Mouse (Mus musculus): Measurements from ENCODE around the gene Pmm1. TPM values are rescaled to one million over a fixed set of nuclear protein-coding genes. Genes with fewer than 3 reads are reported as not detected.

Gene Pmm1
- polyA plus RNA-seq, 1 experiment, result 64.1 TPM

GRCm38 (mm10) chr15:81968447-81968846, 7.7 kb upstream of the Pmm1 start:
- WGBS, result 33% methylated on average over 2 of the region's 2 CpGs
- Histone ChIP-seq H3K36me3 (ENCODE audit: control insufficient read depth, insufficient read depth, low read length) (no peaks in the 10 kb centered on the region), H3K4me3 (ENCODE audit: control insufficient read depth, insufficient read depth, low read length) (no peak overlapping the region), H3K4me1 (replicated peaks; ENCODE audit: control insufficient read depth, insufficient read depth, low read length) (no peaks in the 10 kb centered on the region; the same call in 1 of the 2 replicates), H3K27ac (ENCODE audit: control insufficient read depth, insufficient read depth, low read length) (no peak overlapping the region), H3K27me3 (ENCODE audit: control insufficient read depth, insufficient read depth, low read length) (no peaks in the 10 kb centered on the region)
- DNase-seq, result no peak
- no peak for TF ChIP-seq POLR2A (IDR thresholded peaks at IDR 0.05; ENCODE audit: control insufficient read depth, extremely low read depth, insufficient read depth, low read length, poor library complexity)
- TF ChIP-seq CTCF (IDR thresholded peaks at IDR 0.05; ENCODE audit: borderline replicate concordance, control insufficient read depth, extremely low read depth, insufficient read depth, low read length, poor library complexity), result no peak

GRCm38 (mm10) chr15:81967821-81968220, 7.1 kb upstream of the Pmm1 start:
- DNase-seq, result no peak
- no peaks in the 10 kb centered on the region for H3K27me3 ChIP-seq (ENCODE audit: control insufficient read depth, insufficient read depth, low read length)
- H3K36me3 ChIP-seq (ENCODE audit: control insufficient read depth, insufficient read depth, low read length), result no peaks in the 10 kb centered on the region
- H3K27ac ChIP-seq (ENCODE audit: control insufficient read depth, insufficient read depth, low read length), result no peak overlapping the region
- no peak for TF ChIP-seq CTCF (IDR thresholded peaks at IDR 0.05; ENCODE audit: borderline replicate concordance, control insufficient read depth, extremely low read depth, insufficient read depth, low read length, poor library complexity)
- no peak for TF ChIP-seq POLR2A (IDR thresholded peaks at IDR 0.05; ENCODE audit: control insufficient read depth, extremely low read depth, insufficient read depth, low read length, poor library complexity)
- H3K4me1 ChIP-seq (replicated peaks; ENCODE audit: control insufficient read depth, insufficient read depth, low read length), result no peaks in the 10 kb centered on the region; the same call in 1 of the 2 replicates
- no peak overlapping the region for H3K4me3 ChIP-seq (ENCODE audit: control insufficient read depth, insufficient read depth, low read length)
- 97% methylated on average over 5 of the region's 5 CpGs for WGBS

GRCm38 (mm10) chr15:81966062-81966829, 5.5 kb upstream of the Pmm1 start:
- peaks cover 2% of the 10 kb centered on the region; the same call in 1 of the 2 replicates for H3K4me1 ChIP-seq (replicated peaks; ENCODE audit: control insufficient read depth, insufficient read depth, low read length)
- no peaks in the 10 kb centered on the region for H3K36me3 ChIP-seq (ENCODE audit: control insufficient read depth, insufficient read depth, low read length)
- H3K4me3 ChIP-seq (ENCODE audit: control insufficient read depth, insufficient read depth, low read length), result no peak overlapping the region
- H3K27me3 ChIP-seq (ENCODE audit: control insufficient read depth, insufficient read depth, low read length), result no peaks in the 10 kb centered on the region
- no peak overlapping the region for H3K27ac ChIP-seq (ENCODE audit: control insufficient read depth, insufficient read depth, low read length)
- TF ChIP-seq CTCF (IDR thresholded peaks at IDR 0.05; ENCODE audit: borderline replicate concordance, control insufficient read depth, extremely low read depth, insufficient read depth, low read length, poor library complexity), result no peak
- no peak for TF ChIP-seq POLR2A (IDR thresholded peaks at IDR 0.05; ENCODE audit: control insufficient read depth, extremely low read depth, insufficient read depth, low read length, poor library complexity)
- no peak for DNase-seq
- WGBS, result 94% methylated on average over 14 of the region's 14 CpGs

- DNase-seq, result no peak
- TF ChIP-seq CTCF (IDR thresholded peaks at IDR 0.05; ENCODE audit: borderline replicate concordance, control insufficient read depth, extremely low read depth, insufficient read depth, low read length, poor library complexity), result no peak
- no peak for TF ChIP-seq POLR2A (IDR thresholded peaks at IDR 0.05; ENCODE audit: control insufficient read depth, extremely low read depth, insufficient read depth, low read length, poor library complexity)
- no peak overlapping the region for H3K4me3 ChIP-seq (ENCODE audit: control insufficient read depth, insufficient read depth, low read length)
- H3K27ac ChIP-seq (ENCODE audit: control insufficient read depth, insufficient read depth, low read length), result no peak overlapping the region
- WGBS, result 91% methylated on average over 4 of the region's 4 CpGs
- no peaks in the 10 kb centered on the region for H3K36me3 ChIP-seq (ENCODE audit: control insufficient read depth, insufficient read depth, low read length)
- H3K27me3 ChIP-seq (ENCODE audit: control insufficient read depth, insufficient read depth, low read length), result no peaks in the 10 kb centered on the region
- peaks cover 2% of the 10 kb centered on the region; the same call in 1 of the 2 replicates for H3K4me1 ChIP-seq (replicated peaks; ENCODE audit: control insufficient read depth, insufficient read depth, low read length)
These were observed 4.3 kb upstream of the Pmm1 start for GRCm38 (mm10) chr15:81964980-81965545.

GRCm38 (mm10) chr15:81964262-81964661, 3.5 kb upstream of the Pmm1 start:
- DNase-seq, result no peak
- WGBS, result 72% methylated on average over 1 of the region's 1 CpGs
- Histone ChIP-seq H3K4me1 (replicated peaks; ENCODE audit: control insufficient read depth, insufficient read depth, low read length) (peaks cover 5% of the 10 kb centered on the region; the same call in 1 of the 2 replicates), H3K36me3 (ENCODE audit: control insufficient read depth, insufficient read depth, low read length) (no peaks in the 10 kb centered on the region), H3K27me3 (ENCODE audit: control insufficient read depth, insufficient read depth, low read length) (no peaks in the 10 kb centered on the region), H3K4me3 (ENCODE audit: control insufficient read depth, insufficient read depth, low read length) (no peak overlapping the region), H3K27ac (ENCODE audit: control insufficient read depth, insufficient read depth, low read length) (no peak overlapping the region)
- no peak for TF ChIP-seq POLR2A (IDR thresholded peaks at IDR 0.05; ENCODE audit: control insufficient read depth, extremely low read depth, insufficient read depth, low read length, poor library complexity)
- no peak for TF ChIP-seq CTCF (IDR thresholded peaks at IDR 0.05; ENCODE audit: borderline replicate concordance, control insufficient read depth, extremely low read depth, insufficient read depth, low read length, poor library complexity)

GRCm38 (mm10) chr15:81961078-81961451, 335 bp upstream of the Pmm1 start:
- no peak for TF ChIP-seq POLR2A (IDR thresholded peaks at IDR 0.05; ENCODE audit: control insufficient read depth, extremely low read depth, insufficient read depth, low read length, poor library complexity)
- TF ChIP-seq CTCF (IDR thresholded peaks at IDR 0.05; ENCODE audit: borderline replicate concordance, control insufficient read depth, extremely low read depth, insufficient read depth, low read length, poor library complexity), result no peak
- WGBS, result under 1% methylated on average over 8 of the region's 8 CpGs
- Histone ChIP-seq H3K4me3 (ENCODE audit: control insufficient read depth, insufficient read depth, low read length) (peak overlapping the region; percentile 46), H3K36me3 (ENCODE audit: control insufficient read depth, insufficient read depth, low read length) (no peaks in the 10 kb centered on the region), H3K27me3 (ENCODE audit: control insufficient read depth, insufficient read depth, low read length) (no peaks in the 10 kb centered on the region), H3K27ac (ENCODE audit: control insufficient read depth, insufficient read depth, low read length) (peak overlapping the region; percentile 20; the same call in 1 of the 2 replicates), H3K4me1 (replicated peaks; ENCODE audit: control insufficient read depth, insufficient read depth, low read length) (peaks cover 5% of the 10 kb centered on the region; the same call in 1 of the 2 replicates)
- no peak for DNase-seq

Measured in thymus, adult 2 months (tissue).